Mouse (Mus musculus) lung, embryonic 16.5 days (tissue): ENCODE measurements around the gene Plxna1. TPM values are rescaled to one million over a fixed set of nuclear protein-coding genes. Genes with fewer than 3 reads are reported as not detected.

Experiments
- ATAC-seq: fragments of 200-750 bp; cut with Nextera tagmentation; 2 replicates; pipeline ENCODE4 v1.8.0; 2017; ENCODE audit warnings: low read depth, mild to moderate bottlenecking, moderate library complexity
- H3K27ac ChIP-seq: fragments of 300-500 bp; sonication (generic); 2 replicates; pipeline ENCODE4 v1.5.1; 2014; ENCODE audit warnings: mild to moderate bottlenecking, control low read depth, low read length
- H3K27me3 ChIP-seq: fragments of 300-500 bp; sonication (generic); 2 replicates; pipeline ENCODE4 v1.6.1; 2014; ENCODE audit warnings: low read depth, low read length, mixed read lengths; ENCODE audit not compliant: control insufficient read depth, insufficient read depth
- H3K36me3 ChIP-seq: fragments of 300-500 bp; sonication (generic); 2 replicates; pipeline ENCODE4 v1.6.1; 2014; ENCODE audit warnings: low read length; ENCODE audit not compliant: control insufficient read depth, insufficient read depth
- H3K4me1 ChIP-seq: fragments of 300-500 bp; sonication (generic); replicated peaks from 2 replicates; pipeline ENCODE4 v1.6.1; 2014; ENCODE audit warnings: low read length, mixed read lengths; ENCODE audit not compliant: control insufficient read depth, insufficient read depth
- H3K4me2 ChIP-seq: fragments of 300-500 bp; sonication (generic); 2 replicates; pipeline ENCODE4 v1.6.1; 2014; ENCODE audit warnings: low read depth, low read length, control low read depth
- H3K4me3 ChIP-seq: fragments of 300-500 bp; sonication (generic); 2 replicates; pipeline ENCODE4 v1.5.1; 2014; ENCODE audit warnings: mild to moderate bottlenecking, low read length, control low read depth
- H3K9ac ChIP-seq: fragments of 300-500 bp; sonication (generic); 2 replicates; pipeline ENCODE4 v1.6.1; 2014; ENCODE audit warnings: low read length, control low read depth
- H3K9me3 ChIP-seq: fragments of 300-500 bp; sonication (generic); 2 replicates; pipeline ENCODE4 v1.6.1; 2016; ENCODE audit warnings: low read length; ENCODE audit not compliant: control insufficient read depth
- WGBS: fragments of 180-500 bp; shearing (Covaris S2); extraction: QIAGEN DNeasy Blood & Tissue Kit; methylation state at CpG from one replicate; pipeline ENCODE4 v1.1.7; 2014; 5-methylcytosine and 5-hydroxymethylcytosine counted together
- polyA plus RNA-seq: library from polyadenylated mRNA; unstranded; fragments of >200 nt; fragmentation: Nextera tagmentation; extraction: Ambion mirVana; gene quantifications from 2 replicates; pipeline ENCODE4 v1.2.1, GENCODE M21; 2015

The Plxna1 gene
- polyA plus RNA-seq, 1 experiment from 2014 or later = 10.4 TPM

GRCm38 (mm10) chr6:89364342-89364741, 1.9 kb upstream of the Plxna1 start:
- H3K27ac ChIP-seq = no peak overlapping the region
- 53% methylated on average over 3 of the region's 3 CpGs for WGBS
- H3K9me3 ChIP-seq = no peaks in the 10 kb centered on the region
- no peak overlapping the region for H3K4me3 ChIP-seq
- peaks cover 30% of the 10 kb centered on the region for H3K4me1 ChIP-seq
- no peaks in the 10 kb centered on the region for H3K36me3 ChIP-seq
- H3K9ac ChIP-seq = no peak overlapping the region
- ATAC-seq = no peak
- H3K27me3 ChIP-seq = no peaks in the 10 kb centered on the region
- no peak overlapping the region for H3K4me2 ChIP-seq

GRCm38 (mm10) chr6:89363107-89363451, 659 bp upstream of the Plxna1 start:
- Histone ChIP-seq H3K4me3 (peak overlapping the region; percentile 96), H3K9me3 (no peaks in the 10 kb centered on the region), H3K9ac (peak overlapping the region; percentile 73), H3K27ac (no peak overlapping the region), H3K4me1 (peaks cover 37% of the 10 kb centered on the region), H3K36me3 (no peaks in the 10 kb centered on the region), H3K4me2 (peak overlapping the region; percentile 99), H3K27me3 (no peaks in the 10 kb centered on the region)
- 3% methylated on average over 16 of the region's 16 CpGs for WGBS
- ATAC-seq = no peak

GRCm38 (mm10) chr6:89361418-89362280, 771 bp downstream of the Plxna1 start:
- Histone ChIP-seq H3K4me1 (peaks cover 37% of the 10 kb centered on the region), H3K27ac (peak overlapping the region; percentile 63), H3K27me3 (no peaks in the 10 kb centered on the region), H3K9ac (peak overlapping the region; percentile 95), H3K4me3 (peak overlapping the region; percentile 96), H3K36me3 (peaks cover 4% of the 10 kb centered on the region; the same call in 1 of the 2 replicates), H3K4me2 (peak overlapping the region; percentile 99), H3K9me3 (no peaks in the 10 kb centered on the region)
- WGBS = under 1% methylated on average over 77 of the region's 80 CpGs
- ATAC-seq = peak; percentile 51

GRCm38 (mm10) chr6:89360709-89361417, 1.6 kb downstream of the Plxna1 start:
- Histone ChIP-seq H3K36me3 (peaks cover 7% of the 10 kb centered on the region; the same call in 1 of the 2 replicates), H3K27ac (0 out of 2 replicates have a peak overlapping the region, but pooled peaks have one; percentile 63), H3K9me3 (no peaks in the 10 kb centered on the region), H3K4me1 (peaks cover 37% of the 10 kb centered on the region), H3K27me3 (no peaks in the 10 kb centered on the region), H3K4me3 (peak overlapping the region; percentile 96), H3K4me2 (peak overlapping the region; percentile 99), H3K9ac (peak overlapping the region; percentile 95)
- ATAC-seq = 0 out of 2 replicates have a peak, but pooled peaks have one; percentile 0
- WGBS = 44% methylated on average over 8 of the region's 8 CpGs

GRCm38 (mm10) chr6:89359771-89360708, 2.4 kb downstream of the Plxna1 start:
- peaks cover 37% of the 10 kb centered on the region for H3K4me1 ChIP-seq
- no peaks in the 10 kb centered on the region for H3K9me3 ChIP-seq
- 61% methylated on average over 20 of the region's 20 CpGs for WGBS
- no peak overlapping the region for H3K27ac ChIP-seq
- peak overlapping the region; percentile 99 for H3K4me2 ChIP-seq
- peak overlapping the region; percentile 95 for H3K9ac ChIP-seq
- H3K36me3 ChIP-seq = peaks cover 8% of the 10 kb centered on the region; the same call in 1 of the 2 replicates
- H3K4me3 ChIP-seq = peak overlapping the region; percentile 96; the same call in 1 of the 2 replicates
- H3K27me3 ChIP-seq = no peaks in the 10 kb centered on the region
- ATAC-seq = no peak

- WGBS = 71% methylated on average over 3 of the region's 3 CpGs
- no peak for ATAC-seq
- peaks cover 36% of the 10 kb centered on the region for H3K4me1 ChIP-seq
- no peaks in the 10 kb centered on the region for H3K27me3 ChIP-seq
- no peaks in the 10 kb centered on the region for H3K9me3 ChIP-seq
- no peak overlapping the region for H3K27ac ChIP-seq
- H3K4me3 ChIP-seq = no peak overlapping the region
- no peak overlapping the region for H3K9ac ChIP-seq
- H3K36me3 ChIP-seq = peaks cover 15% of the 10 kb centered on the region
- no peak overlapping the region for H3K4me2 ChIP-seq
These were observed 3.2 kb downstream of the Plxna1 start for GRCm38 (mm10) chr6:89359192-89359591.

GRCm38 (mm10) chr6:89355661-89356060, 6.8 kb downstream of the Plxna1 start:
- H3K27ac ChIP-seq = no peak overlapping the region
- no peak for ATAC-seq
- H3K4me1 ChIP-seq = peaks cover 36% of the 10 kb centered on the region
- WGBS = 57% methylated on average over 7 of the region's 7 CpGs
- peaks cover 15% of the 10 kb centered on the region for H3K36me3 ChIP-seq
- no peaks in the 10 kb centered on the region for H3K9me3 ChIP-seq
- H3K4me2 ChIP-seq = no peak overlapping the region
- no peak overlapping the region for H3K4me3 ChIP-seq
- no peak overlapping the region for H3K9ac ChIP-seq
- no peaks in the 10 kb centered on the region for H3K27me3 ChIP-seq

GRCm38 (mm10) chr6:89354726-89355125, 7.7 kb downstream of the Plxna1 start:
- H3K27me3 ChIP-seq = no peaks in the 10 kb centered on the region
- peaks cover 27% of the 10 kb centered on the region for H3K4me1 ChIP-seq
- no peaks in the 10 kb centered on the region for H3K9me3 ChIP-seq
- H3K36me3 ChIP-seq = peaks cover 15% of the 10 kb centered on the region
- no peak overlapping the region for H3K4me2 ChIP-seq
- no peak overlapping the region for H3K4me3 ChIP-seq
- H3K27ac ChIP-seq = no peak overlapping the region
- no peak for ATAC-seq
- 81% methylated on average over 12 of the region's 12 CpGs for WGBS
- no peak overlapping the region for H3K9ac ChIP-seq
